Mouse (Mus musculus): ENCODE measurements around the gene Atp5l. TPM values are rescaled to one million over a fixed set of nuclear protein-coding genes. Genes with fewer than 3 reads are reported as not detected.
A peak's percentile ranks its signal among the peaks of the same experiment; 100 is the strongest.

The Atp5l gene
- polyA plus RNA-seq, 1 experiment, result 141 TPM

- H3K4me1 ChIP-seq (ENCODE audit: control insufficient read depth, insufficient read depth, low read length), result no peaks in the 10 kb centered on the region
- no peak overlapping the region for H3K27ac ChIP-seq (ENCODE audit: control insufficient read depth, insufficient read depth, low read depth, low read length)
- no peaks in the 10 kb centered on the region for H3K27me3 ChIP-seq (ENCODE audit: control insufficient read depth, insufficient read depth, low read length)
- TF ChIP-seq CTCF (IDR thresholded peaks at IDR 0.05; ENCODE audit: control insufficient read depth, insufficient read depth, insufficient replicate concordance, low read depth, low read length) (no peak), POLR2A (IDR thresholded peaks at IDR 0.05; ENCODE audit: control insufficient read depth, low read depth, low read length) (no peak)
- no peak overlapping the region for H3K4me3 ChIP-seq (ENCODE audit: control insufficient read depth, low read depth, low read length)
- H3K36me3 ChIP-seq (ENCODE audit: control insufficient read depth, insufficient read depth, low read length), result peaks cover 3% of the 10 kb centered on the region
These were observed 27.3 kb upstream of the Atp5l start for GRCm38 (mm10) chr9:44947836-44948235.

DNA sequence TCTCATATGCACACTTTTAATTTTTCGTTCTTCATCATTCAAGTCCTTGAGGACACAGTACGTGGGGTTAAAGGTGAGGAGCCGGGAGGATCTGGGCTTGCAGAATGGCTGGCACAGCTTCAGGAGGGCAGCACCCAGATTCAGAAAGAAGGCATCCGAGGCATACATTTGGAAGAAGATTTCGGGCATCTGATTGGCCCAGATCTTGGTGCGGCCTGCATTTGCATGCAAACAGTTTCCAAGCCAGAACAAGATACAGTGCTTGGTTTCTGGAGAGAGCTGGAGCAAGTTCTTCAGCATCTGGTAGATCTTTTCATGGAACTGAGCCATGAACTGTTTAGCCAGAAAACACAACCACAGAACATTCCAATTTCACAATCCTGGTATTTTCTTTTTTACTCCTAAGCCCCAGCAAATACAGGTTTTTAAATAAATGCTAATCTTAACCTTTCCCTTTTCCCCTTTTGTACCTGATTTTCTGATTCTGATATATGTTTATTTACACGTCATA, 25.7 kb upstream of the Atp5l start:
- Histone ChIP-seq H3K27me3 (ENCODE audit: control insufficient read depth, insufficient read depth, low read length) (no peaks in the 10 kb centered on the region), H3K4me3 (ENCODE audit: control insufficient read depth, low read depth, low read length) (no peak overlapping the region), H3K27ac (ENCODE audit: control insufficient read depth, insufficient read depth, low read depth, low read length) (no peak overlapping the region), H3K36me3 (ENCODE audit: control insufficient read depth, insufficient read depth, low read length) (peaks cover 2% of the 10 kb centered on the region), H3K4me1 (ENCODE audit: control insufficient read depth, insufficient read depth, low read length) (no peaks in the 10 kb centered on the region)
- TF ChIP-seq POLR2A (IDR thresholded peaks at IDR 0.05; ENCODE audit: control insufficient read depth, low read depth, low read length) (no peak), CTCF (IDR thresholded peaks at IDR 0.05; ENCODE audit: control insufficient read depth, insufficient read depth, insufficient replicate concordance, low read depth, low read length) (no peak)

DNA sequence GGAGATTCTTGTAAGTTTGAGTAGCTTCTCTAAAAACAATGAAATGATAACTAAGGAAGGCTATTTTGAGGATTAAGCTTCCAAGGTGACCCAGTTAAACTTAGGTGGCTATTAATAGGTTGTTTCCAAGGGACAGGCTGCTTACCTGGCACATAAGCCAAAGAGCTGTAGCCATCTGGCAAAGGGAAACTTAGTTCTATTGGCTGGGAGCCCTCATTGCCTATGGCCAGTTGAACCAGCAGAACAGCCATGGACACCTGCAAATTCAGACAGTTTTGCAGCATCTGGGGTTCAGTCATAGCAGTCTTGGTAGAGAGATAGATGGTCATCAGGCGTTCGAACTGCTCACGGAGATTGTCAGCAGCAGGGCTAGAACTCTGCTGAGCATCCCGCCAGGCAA, 21.9 kb upstream of the Atp5l start:
- TF ChIP-seq CTCF (IDR thresholded peaks at IDR 0.05; ENCODE audit: control insufficient read depth, insufficient read depth, insufficient replicate concordance, low read depth, low read length) (no peak), POLR2A (IDR thresholded peaks at IDR 0.05; ENCODE audit: control insufficient read depth, low read depth, low read length) (no peak)
- H3K27ac ChIP-seq (ENCODE audit: control insufficient read depth, insufficient read depth, low read depth, low read length), result no peak overlapping the region
- no peak overlapping the region for H3K4me3 ChIP-seq (ENCODE audit: control insufficient read depth, low read depth, low read length)
- H3K27me3 ChIP-seq (ENCODE audit: control insufficient read depth, insufficient read depth, low read length), result no peaks in the 10 kb centered on the region
- no peaks in the 10 kb centered on the region for H3K4me1 ChIP-seq (ENCODE audit: control insufficient read depth, insufficient read depth, low read length)
- peaks cover 4% of the 10 kb centered on the region for H3K36me3 ChIP-seq (ENCODE audit: control insufficient read depth, insufficient read depth, low read length)

DNA sequence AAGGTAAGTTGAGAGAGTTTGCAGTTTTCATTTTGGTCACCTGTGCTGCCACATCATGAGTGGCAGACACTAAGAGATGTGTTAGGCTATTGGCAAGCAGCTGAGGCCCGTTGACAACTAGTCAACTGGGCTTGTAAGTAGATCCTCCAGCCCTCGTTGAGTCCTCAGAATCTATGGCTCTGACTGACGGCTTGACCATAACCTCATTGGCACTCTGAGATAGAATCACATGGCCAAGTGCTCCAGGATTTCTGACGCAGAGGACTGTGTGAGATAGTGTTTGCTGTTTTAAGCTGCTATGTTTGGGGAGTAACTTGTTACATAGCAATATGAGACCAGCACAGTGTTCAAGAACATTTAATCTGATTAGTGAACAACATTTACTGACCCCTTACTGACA, 21.2 kb upstream of the Atp5l start:
- Histone ChIP-seq H3K4me1 (ENCODE audit: control insufficient read depth, insufficient read depth, low read length) (no peaks in the 10 kb centered on the region), H3K27ac (ENCODE audit: control insufficient read depth, insufficient read depth, low read depth, low read length) (no peak overlapping the region), H3K4me3 (ENCODE audit: control insufficient read depth, low read depth, low read length) (no peak overlapping the region), H3K27me3 (ENCODE audit: control insufficient read depth, insufficient read depth, low read length) (no peaks in the 10 kb centered on the region), H3K36me3 (ENCODE audit: control insufficient read depth, insufficient read depth, low read length) (peaks cover 4% of the 10 kb centered on the region)
- TF ChIP-seq POLR2A (IDR thresholded peaks at IDR 0.05; ENCODE audit: control insufficient read depth, low read depth, low read length) (no peak), CTCF (IDR thresholded peaks at IDR 0.05; ENCODE audit: control insufficient read depth, insufficient read depth, insufficient replicate concordance, low read depth, low read length) (no peak)

- H3K27ac ChIP-seq (ENCODE audit: control insufficient read depth, insufficient read depth, low read depth, low read length), result no peak overlapping the region
- TF ChIP-seq CTCF (IDR thresholded peaks at IDR 0.05; ENCODE audit: control insufficient read depth, insufficient read depth, insufficient replicate concordance, low read depth, low read length) (no peak), POLR2A (IDR thresholded peaks at IDR 0.05; ENCODE audit: control insufficient read depth, low read depth, low read length) (no peak)
These were observed 1.0 kb upstream of the Atp5l start for GRCm38 (mm10) chr9:44921543-44921942.

DNA sequence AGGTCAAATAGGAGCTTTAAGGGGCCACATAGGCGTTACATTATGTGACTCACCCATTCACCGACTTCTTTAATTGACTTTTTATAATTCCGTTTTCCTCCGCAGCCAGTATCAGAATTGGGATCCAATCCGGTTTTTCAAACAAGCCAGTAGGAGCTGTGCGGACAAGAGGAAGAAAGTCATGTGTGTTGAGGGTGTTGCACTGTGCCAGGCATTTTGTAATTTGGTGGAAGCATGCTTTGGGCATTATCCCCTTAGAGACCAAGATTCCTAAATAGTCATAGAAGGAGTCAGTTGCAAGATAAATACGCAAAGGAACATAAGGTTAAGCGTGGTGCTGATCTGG, 554 bp upstream of the Atp5l start:
- peak overlapping the region; percentile 100 for H3K4me3 ChIP-seq (ENCODE audit: control insufficient read depth, low read depth, low read length)
- no peaks in the 10 kb centered on the region for H3K36me3 ChIP-seq (ENCODE audit: control insufficient read depth, insufficient read depth, low read length)
- H3K27me3 ChIP-seq (ENCODE audit: control insufficient read depth, insufficient read depth, low read length), result no peaks in the 10 kb centered on the region
- no peaks in the 10 kb centered on the region; the same call in 1 of the 2 replicates for H3K4me1 ChIP-seq (ENCODE audit: control insufficient read depth, insufficient read depth, low read length)
- peak overlapping the region; percentile 95 for H3K27ac ChIP-seq (ENCODE audit: control insufficient read depth, insufficient read depth, low read depth, low read length)
- TF ChIP-seq CTCF (IDR thresholded peaks at IDR 0.05; ENCODE audit: control insufficient read depth, insufficient read depth, insufficient replicate concordance, low read depth, low read length) (no peak), POLR2A (IDR thresholded peaks at IDR 0.05; ENCODE audit: control insufficient read depth, low read depth, low read length) (no peak)

More at GRCm38 (mm10) chr9:44921543-44921942, 1.0 kb upstream of the Atp5l start:
- Histone ChIP-seq H3K36me3 (ENCODE audit: control insufficient read depth, insufficient read depth, low read length) (no peaks in the 10 kb centered on the region), H3K4me1 (ENCODE audit: control insufficient read depth, insufficient read depth, low read length) (no peaks in the 10 kb centered on the region; the same call in 1 of the 2 replicates), H3K27me3 (ENCODE audit: control insufficient read depth, insufficient read depth, low read length) (no peaks in the 10 kb centered on the region), H3K4me3 (ENCODE audit: control insufficient read depth, low read depth, low read length) (no peak overlapping the region; the same call in 1 of the 2 replicates)

GRCm38 (mm10) chr9:44919606-44920005, 936 bp downstream of the Atp5l start:
- H3K27me3 ChIP-seq (ENCODE audit: control insufficient read depth, insufficient read depth, low read length), result no peaks in the 10 kb centered on the region
- TF ChIP-seq POLR2A (IDR thresholded peaks at IDR 0.05; ENCODE audit: control insufficient read depth, low read depth, low read length), result no peak
- TF ChIP-seq CTCF (IDR thresholded peaks at IDR 0.05; ENCODE audit: control insufficient read depth, insufficient read depth, insufficient replicate concordance, low read depth, low read length), result no peak
- no peaks in the 10 kb centered on the region for H3K36me3 ChIP-seq (ENCODE audit: control insufficient read depth, insufficient read depth, low read length)
- no peak overlapping the region for H3K27ac ChIP-seq (ENCODE audit: control insufficient read depth, insufficient read depth, low read depth, low read length)
- peak overlapping the region; percentile 100 for H3K4me3 ChIP-seq (ENCODE audit: control insufficient read depth, low read depth, low read length)
- no peaks in the 10 kb centered on the region; the same call in 1 of the 2 replicates for H3K4me1 ChIP-seq (ENCODE audit: control insufficient read depth, insufficient read depth, low read length)

GRCm38 (mm10) chr9:44916196-44916595, 4.3 kb downstream of the Atp5l start:
- no peaks in the 10 kb centered on the region for H3K27me3 ChIP-seq (ENCODE audit: control insufficient read depth, insufficient read depth, low read length)
- no peak overlapping the region for H3K27ac ChIP-seq (ENCODE audit: control insufficient read depth, insufficient read depth, low read depth, low read length)
- H3K4me3 ChIP-seq (ENCODE audit: control insufficient read depth, low read depth, low read length), result no peak overlapping the region
- H3K36me3 ChIP-seq (ENCODE audit: control insufficient read depth, insufficient read depth, low read length), result no peaks in the 10 kb centered on the region
- no peaks in the 10 kb centered on the region for H3K4me1 ChIP-seq (ENCODE audit: control insufficient read depth, insufficient read depth, low read length)
- TF ChIP-seq CTCF (IDR thresholded peaks at IDR 0.05; ENCODE audit: control insufficient read depth, insufficient read depth, insufficient replicate concordance, low read depth, low read length) (peak; percentile 17; the same call in 1 of the 2 replicates), POLR2A (IDR thresholded peaks at IDR 0.05; ENCODE audit: control insufficient read depth, low read depth, low read length) (no peak)
